Mouse (Mus musculus) kidney, postnatal 10 days (tissue): ENCODE results near the gene Dyrk3.
"Not testable (repeated sequence)": the region's sequence is repeated elsewhere in the genome, so short reads cannot be mapped to it uniquely, and the experiment has no call there.

ENCODE experiments used
- DNase-seq: peaks from one replicate; pipeline ENCODE4 v3.0.0; 2021; ENCODE audit warnings: mixed read lengths

Gene Dyrk3

DNA sequence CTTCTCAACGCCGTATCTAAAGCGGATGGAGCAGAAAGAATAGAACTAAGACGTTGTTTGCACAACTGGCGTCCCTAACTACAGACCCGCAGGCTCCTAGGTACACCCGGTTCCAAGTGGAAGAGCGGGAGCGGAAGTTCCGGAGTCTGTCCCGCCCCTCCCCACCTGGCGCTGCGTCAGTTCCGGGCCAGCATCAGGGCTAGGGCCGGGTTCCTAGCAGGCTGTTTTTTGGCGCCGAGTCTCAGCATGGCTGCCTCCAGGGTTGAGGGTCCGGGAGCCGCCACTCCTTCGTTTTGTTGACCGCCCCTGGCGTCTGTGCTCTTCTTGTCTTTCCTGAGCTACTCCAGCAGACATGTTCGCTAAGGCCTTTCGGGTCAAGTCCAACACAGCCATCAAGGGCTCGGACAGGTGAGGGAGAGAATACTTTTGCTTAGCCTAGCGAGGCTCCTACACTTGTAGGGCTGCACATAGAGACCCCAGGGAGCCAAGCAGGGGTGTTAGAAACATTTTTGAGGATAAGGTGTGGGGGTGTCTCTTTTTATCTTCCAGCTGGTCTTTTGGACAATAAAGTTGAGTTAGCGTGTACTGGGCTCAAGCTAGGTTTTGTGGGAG, 15.0 kb upstream of the Dyrk3 start, which contains the start of gene Eif2d:
TSS of gene Eif2d (plus strand) at position 164 of the 612 bp plus-strand sequence.
- DNase-seq = peak; percentile 93

DNA sequence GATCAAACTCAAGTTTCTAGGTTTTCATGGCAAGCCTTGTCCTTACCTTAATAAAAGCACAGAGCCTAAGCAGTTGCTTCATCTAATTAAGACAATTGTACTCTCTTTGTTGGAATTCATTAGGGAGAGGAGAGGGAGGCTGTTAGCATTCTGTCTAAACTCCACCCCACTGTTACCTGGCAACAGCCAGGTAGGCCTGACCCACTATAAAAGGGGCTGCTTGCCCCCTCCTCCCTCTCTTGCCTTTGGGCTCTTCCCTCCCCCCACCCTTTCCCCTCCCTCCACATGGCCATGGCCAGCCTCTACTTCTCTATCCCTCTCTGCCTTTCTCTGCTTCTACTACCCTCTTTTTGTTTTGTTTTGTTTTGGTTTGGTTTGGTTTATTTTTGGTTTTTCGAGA, 11.4 kb upstream of the Dyrk3 start:
- DNase-seq = no peak

DNA sequence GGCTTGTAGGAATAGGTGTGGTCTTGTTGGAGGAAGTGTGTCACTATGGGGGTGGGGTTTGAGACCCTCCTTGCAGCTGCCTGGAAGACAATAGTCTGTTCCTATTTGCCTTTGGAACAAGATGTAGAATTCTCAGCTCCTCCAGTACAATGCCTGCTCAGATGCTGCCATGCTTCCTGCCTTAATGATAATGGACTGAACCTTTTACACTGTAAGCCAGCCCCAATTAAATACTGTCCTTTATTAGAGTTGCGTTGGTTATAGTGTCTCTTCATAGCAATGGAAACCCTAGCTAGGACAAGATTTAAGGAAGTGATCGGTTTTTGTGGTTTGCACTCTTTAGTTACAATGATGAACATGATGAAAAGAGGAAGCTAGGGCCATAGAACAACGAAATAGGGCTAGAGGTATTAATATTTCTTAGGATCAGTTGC, 8.1 kb upstream of the Dyrk3 start:
- no peak for DNase-seq

DNA sequence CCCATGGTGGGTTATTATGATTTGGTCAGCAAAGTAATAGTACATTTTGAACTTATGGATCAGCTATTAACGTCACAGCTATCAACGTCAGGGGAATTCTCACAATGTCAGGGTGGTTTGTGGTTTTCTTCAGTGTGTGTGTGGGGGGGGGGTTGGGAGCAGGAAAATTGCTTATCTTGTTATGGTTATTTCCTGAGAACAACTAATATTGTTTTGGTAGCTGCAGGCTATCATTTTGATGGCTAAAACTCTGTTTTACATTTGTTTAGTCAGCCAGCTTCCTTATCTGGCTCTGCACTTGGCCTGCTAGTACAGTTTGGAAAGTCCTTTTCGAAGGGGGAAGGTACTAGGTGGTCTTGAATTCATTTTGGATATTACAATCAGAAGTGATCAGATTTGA, 7.1 kb upstream of the Dyrk3 start:
- not testable (repeated sequence) for DNase-seq

DNA sequence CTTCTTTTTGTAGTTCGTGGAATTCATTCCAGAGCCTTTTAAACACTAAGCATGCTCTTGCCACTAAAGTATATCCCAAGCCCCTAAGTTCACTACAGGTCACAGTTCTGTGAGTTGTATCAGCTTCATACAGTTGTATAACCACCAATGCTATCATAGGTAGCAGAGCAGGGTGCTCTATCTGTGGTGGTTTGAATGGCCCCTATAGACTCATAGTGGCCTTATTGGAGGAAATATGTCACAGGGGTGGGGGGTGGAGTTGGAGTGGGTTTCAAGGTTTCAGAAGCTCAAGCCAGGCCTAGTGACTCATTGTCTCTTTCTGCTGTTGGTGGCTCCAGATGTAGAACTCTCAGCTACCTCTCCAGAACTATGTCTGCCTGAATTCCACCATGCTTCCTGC, 4.3 kb upstream of the Dyrk3 start:
- no peak for DNase-seq

DNA sequence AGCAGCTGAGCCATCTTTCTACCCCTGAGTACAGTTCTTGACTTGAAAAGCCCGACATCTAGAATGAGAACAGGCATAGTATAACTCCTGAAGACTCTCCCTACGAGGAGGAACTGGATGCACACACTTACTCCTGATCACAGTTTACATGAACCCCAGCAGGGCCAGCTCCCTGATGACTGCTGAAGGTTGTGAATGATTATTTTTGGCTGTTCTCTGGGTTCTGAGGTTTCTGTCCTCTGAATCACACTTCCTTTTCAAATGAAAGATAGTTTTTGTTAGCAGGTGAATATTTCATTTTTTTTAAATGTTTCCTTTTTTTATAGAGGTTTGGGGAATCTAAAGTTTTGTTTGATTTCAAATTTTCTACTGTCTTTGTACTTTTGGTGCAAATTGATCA, 3.3 kb upstream of the Dyrk3 start:
- DNase-seq = no peak

DNA sequence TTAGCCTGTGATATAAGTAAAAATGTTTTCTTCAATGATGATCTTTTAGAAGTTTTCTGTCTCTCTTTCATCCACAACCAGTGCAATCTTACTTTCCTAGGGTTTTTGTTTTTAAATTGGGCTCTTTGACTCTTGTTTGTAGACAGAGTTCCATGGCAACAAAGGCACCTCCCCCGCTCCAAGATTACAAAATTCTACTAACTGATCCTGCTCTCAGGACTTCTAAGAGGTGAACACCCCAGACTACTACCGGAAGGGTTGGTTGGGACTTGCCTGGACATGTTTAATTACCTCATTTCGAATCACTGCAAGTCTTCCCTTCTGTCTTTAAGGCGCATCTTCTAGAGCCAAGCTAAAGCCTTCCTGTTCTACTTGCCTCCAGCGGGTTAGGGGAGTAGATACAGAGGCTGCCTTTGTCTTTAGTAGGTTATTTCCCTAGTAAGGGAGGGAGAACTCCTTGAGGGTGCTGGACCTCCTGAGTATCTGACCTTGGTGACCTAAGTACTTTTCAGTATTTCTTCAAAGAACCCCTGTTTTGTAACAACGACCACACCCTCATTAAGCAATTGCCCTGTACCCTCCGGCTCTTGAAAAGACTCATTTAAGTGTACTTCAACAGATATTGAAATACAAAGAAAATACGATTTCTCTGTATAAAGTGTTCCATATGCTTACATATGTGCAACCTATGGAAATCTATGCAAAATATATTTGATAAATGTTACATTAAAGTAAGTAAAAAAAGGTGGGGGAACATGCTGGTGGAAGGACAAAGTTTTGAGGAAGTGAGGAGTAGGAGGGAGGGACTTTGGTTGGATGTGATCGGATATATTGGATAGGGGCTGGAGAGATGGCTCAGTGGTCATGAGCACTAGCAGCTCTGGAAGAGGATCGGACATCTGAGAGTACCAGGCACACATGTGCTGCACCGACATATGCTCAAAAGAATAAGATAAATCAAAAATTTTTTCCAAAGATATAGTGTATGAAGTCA, 1.3 kb upstream of the Dyrk3 start:
- DNase-seq = no peak

DNA sequence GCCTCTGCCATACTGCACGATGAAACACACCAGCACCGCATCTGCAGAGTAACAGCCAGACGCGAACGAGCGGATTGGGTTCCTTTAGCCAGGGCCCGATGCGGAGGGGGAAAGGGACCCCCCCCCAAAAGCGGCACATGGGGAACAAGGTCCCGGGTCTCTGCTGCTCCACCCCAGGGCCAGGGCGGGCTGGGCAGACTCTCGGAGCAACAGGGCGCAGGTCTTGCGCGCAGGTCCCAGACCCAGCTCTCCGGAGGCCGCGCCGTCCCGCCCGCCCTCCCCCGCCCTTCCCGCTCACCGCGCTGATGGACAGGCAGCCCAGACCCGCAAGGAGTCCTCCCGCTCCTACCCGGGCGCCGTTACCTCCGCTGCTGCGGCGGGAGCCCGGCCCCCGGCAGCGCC, 422 bp downstream of the Dyrk3 start:
- DNase-seq = peak; percentile 50

DNA sequence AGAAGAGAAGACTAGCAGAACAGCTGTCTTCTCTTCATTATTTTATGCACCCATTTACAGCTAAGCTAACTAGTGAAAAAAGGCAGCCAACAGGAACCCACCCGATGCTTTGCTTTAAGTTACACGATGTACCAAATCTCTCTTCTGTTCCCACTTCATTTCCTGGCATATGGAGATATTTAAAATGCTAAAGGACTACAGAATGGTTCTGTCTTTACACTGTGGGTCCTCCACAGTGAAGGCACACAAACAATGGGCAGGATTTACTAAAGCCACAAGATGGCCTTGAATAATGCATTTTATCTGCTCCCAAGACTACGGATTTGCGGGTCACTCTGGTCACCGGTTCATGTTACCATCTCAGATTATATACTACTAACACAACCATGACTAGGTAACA, 1.0 kb downstream of the Dyrk3 start:
- no peak for DNase-seq

DNA sequence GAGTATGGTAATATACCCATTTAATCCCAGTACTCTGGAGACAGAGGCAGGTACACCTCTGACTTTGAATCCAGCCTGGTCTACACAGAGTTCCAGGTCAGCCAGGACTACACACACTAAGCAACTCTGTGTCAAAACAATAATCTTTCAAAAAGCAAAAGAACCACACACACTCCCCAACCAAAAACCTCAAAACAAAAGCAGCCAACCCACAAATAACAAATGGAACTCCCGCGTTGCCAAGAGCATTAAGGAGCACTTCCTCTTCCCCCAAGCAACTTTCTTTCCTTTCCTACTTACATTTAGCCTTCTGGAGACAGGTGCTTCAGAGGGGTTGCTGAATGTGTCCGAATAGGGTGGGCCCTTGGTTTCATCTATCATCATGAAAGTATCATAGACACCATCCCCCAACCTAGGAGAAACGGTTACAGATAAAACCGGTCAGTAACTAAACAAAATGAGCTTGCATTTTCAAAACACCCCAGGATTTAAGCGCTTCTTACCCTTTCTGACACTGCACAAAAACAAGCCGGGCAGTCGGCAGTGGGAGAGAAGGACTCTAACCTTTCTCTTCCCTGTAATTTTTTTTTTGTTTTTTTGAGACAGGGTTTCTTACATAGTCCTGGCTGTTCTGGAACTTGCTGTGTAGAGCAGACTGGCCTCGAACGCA, 2.0 kb downstream of the Dyrk3 start:
- DNase-seq = no peak

DNA sequence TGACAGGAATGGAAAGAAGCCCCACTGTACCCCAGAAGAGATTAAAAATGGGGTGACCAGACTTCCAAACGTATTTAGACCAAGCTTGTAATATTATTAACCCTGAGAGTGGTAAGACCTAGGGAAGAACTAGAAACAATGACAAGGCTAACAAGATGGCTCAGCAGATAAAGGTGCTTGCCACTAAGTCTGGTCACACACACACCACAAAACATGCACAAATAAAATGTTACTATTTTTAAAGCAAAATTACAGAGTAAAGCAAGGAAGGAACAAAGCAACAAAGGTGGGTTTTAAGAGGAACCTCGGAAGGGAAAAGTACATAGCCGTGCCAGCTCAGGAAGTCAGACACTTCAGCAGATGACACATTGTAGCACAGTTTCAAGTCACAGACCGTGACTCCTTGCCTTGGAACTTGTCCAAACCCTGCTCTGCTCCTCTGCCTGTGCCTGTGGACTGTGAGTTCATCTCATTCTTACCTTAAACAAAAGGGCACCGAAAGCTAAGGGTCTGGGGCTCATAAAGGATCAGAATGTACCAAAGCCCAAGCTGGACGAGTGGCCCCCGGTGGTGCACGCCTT, 3.1 kb downstream of the Dyrk3 start:
- DNase-seq = peak; percentile 69

DNA sequence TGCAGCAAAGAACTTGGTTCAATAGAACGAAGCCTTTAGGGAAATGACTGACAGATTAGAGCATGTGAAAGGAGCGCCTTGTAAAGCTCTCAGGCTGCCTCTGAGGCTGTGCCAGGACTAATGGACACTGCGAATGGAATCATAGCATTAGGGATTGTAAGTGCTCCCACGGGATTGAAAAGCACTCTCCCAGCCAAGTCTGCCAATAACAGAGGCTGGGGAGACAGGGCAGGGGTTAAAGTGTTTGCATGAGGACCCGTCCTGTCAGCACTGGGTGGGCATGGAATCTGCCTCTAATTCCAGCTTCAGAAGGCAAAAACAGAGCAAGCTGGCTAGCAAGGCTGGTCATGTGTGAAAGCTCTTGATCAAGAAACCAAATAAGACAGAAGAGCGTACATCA, 3.9 kb downstream of the Dyrk3 start:
- no peak for DNase-seq

DNA sequence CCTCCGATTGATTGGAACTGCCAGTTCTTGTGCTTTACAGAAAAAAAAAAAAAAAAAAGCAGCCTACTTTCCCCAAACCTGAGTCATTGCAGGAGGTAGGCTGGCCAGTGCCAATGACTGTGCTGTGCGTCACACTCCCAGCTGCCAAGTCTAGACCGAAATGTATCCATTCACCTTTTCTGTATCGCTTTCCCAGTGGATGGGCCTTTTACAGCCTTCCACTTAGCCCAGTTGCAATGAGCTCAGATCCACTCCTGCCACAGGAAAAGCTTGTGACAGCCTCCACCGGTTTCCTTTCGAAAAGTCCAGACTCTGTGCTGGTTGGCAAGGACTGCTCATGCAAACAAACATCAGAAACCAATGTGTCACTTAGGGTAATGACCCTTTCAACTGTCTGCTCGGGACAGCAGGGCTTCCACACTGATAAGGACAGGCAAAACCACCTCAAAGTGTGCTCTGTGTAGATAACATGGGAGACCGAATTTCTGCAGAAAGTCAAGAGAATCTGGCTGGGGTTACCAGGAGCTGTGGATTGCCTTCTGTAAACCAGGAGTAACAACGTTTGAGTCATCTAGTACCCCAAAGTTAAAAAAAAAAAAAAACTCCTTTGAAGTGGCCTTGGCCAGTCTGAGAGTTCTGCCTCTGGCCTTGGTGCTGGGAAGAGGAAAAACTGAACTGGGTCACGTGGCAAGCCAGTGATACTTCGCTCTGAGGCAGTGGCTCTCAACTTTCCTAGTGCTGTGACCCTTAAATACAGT, 12.0 kb downstream of the Dyrk3 start:
- DNase-seq = no peak

DNA sequence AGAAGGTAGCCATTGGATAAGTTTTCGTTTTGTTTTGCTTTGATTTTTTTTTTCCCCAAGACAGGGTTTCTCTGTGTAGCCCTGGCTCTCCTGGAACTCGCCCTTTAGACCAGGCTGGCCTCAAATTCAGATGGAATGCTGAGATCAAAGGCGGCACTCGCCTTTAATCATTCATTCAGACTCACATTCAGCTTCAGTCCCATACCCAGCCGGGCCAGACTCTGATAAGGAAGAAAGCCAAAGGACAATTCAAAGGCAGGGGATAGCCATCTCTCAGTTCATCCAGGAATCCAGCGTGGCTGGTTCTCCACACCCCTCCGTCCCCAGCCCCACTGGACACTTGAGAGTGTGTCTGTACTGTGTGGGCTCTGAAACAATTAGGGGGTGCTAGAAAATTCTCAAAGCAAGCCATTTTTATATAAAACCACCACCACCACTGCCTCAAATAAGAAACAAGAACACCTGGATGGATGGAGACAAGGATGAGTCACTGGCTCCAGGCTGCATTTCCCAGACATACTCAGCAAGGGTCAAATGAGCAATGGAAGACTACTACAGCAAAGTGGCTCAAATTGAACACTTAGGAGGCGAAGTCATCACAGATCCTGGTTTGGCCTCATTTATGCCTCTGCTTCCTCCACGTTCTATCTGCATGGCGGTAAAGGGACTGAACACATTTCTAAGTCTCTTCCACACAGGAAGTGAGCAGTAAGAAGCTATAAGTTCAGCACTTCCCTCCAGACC, 14.4 kb downstream of the Dyrk3 start:
- DNase-seq = no peak

DNA sequence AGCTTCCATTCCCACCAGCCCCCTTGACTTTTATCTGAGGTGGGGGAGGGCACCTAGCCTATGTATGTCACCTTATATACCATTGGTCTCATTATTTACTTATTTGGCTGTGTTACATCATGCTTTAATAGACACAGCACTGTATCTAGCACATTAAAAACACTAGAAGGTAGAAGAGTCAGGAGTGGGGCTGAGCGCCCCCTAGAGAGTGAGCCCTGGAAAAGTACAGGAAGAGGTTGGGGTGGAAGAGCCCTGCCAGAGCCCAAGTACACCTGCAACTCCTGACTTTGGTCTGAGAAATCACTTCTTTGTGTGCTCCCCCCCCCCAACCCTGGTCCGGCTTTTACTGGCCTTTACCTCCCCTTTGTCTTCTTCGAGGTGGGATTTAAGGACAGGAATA, 16.2 kb downstream of the Dyrk3 start:
- DNase-seq = peak; percentile 37

DNA sequence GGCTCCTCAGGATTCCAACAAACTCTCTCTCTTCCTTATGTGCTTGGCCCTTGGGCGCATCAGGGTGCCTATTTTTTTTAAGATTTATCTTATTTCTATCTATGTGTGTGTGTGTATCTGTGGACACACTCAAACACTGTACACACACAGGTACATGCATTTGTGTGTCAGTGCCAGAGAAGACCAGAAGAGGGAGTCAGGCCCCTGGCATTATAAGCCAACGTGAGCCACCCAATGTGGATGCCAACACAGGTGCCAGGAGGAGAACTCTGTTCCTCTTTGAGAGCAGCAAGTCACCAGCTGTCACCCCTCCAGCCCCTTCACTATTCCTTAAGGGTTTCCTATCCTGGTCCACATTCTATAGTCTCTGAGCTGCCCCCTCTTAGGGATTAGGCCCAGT, 19.1 kb downstream of the Dyrk3 start:
- peak; percentile 61 for DNase-seq

DNA sequence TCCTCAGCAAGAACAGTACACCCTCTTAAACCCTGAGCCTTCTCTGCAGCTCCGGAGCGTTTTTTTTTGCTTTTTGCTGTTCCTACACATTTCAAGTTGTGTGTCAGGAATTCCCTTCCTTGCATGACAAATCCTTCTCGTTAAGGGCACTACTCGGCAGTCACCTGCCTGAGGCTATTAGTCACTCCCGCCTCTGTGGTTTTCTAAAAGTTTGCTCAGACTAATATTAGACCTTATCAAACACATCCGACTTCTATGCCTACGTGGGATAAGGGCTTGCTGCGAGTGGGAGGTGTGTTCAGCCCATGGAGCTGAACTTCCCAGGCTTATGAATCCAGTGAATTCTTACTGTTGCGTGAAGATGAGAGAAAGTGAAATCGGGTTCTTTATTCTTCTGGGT, 19.6 kb downstream of the Dyrk3 start:
- no peak for DNase-seq

DNA sequence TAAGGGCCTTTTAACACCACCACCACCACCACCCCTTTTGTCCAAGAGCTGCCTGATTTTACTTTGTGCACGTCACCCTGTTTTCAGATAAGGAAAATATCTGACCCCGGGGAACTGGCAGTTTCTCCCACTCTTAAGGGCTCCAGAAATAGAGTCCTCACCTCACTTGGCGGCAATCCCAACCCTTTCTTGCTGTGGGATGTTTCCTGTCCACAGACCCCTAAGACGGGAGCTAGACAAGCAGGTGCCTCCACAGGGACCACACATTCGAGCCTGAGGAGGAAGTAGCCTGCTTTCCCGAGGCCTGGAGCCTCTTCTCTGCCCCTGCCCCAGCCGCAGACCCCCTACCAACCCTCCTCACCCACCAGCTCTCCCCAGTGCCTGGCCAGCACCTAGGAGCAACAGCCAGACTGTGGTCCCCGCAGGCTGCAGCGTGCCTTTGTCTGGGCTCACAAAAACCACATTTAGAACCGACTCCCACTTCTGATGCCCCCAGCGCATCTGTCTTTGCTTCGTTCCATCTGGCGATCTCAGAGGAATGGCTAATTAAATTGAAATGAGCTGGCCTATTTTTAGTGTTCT, 21.6 kb downstream of the Dyrk3 start:
- DNase-seq = no peak

DNA sequence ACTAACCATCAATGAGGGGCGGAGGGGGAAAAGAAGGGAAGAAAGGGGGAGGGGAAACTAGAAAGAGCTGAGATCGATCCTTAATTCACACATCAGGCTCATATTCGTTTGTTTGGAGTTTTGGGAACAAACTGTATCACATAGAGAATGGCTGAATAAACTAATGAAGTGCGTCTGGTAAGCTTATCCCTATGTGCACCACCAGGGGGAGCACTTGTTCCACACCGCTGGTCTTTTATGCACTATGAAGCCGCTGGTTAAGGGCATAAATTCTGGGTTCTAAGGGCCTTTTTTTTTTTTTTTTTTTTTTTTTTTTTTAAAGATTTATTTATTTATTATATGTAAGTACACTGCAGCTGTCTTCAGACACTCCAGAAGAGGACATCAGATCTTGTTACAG, 22.2 kb downstream of the Dyrk3 start:
- DNase-seq = peak; percentile 82

DNA sequence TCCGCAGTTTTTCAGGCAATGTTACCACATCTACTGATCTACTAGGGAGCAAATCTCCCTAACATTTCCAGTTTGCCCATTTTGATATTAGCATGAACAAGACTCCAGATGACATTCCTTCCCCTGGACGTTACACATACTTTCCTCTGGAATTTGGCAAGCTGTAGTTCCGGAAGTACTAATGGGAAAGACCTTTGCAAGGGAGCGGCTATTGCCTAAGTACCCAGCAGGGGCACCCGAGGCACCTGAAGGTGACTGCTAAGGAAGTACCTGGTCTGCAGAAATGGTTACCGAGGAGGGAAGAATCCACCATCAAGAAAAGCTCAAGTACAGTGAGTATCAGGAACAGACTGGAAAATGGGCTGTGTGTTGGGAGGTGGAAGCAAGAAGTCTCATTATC, 25.6 kb downstream of the Dyrk3 start:
- peak; percentile 77 for DNase-seq

DNA sequence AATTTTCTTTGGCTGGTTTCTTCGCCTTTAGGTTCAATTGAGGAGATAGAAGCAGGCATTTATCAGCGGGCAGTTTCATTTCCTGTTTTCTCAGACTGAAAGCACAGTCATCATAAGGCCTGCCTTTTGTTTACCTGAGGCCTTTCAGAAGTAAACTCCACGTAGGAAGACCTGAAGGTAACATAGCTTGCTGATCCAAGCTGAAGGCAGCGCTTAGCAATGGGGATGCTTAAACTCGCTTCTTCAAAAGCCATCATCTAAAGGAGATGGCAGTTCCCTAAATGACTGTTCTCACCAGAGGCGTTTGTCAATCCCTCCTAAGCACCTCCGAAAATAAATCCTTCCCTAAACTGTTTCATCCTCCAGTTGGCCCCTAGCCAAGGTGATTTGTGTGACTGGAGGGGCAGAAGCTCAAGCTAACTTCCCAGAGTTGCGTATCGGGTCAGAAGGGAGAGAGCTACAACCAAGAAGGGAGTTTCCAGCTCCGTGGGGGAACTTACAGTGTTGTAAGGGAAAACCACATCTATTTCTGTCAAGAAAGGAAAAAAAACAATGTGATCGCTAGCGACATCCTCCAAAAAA, 27.5 kb downstream of the Dyrk3 start:
- DNase-seq = peak; percentile 56
